Mouse (Mus musculus): Measurements from ENCODE around the gene Bcl2a1b.

Gene Bcl2a1b

DNA sequence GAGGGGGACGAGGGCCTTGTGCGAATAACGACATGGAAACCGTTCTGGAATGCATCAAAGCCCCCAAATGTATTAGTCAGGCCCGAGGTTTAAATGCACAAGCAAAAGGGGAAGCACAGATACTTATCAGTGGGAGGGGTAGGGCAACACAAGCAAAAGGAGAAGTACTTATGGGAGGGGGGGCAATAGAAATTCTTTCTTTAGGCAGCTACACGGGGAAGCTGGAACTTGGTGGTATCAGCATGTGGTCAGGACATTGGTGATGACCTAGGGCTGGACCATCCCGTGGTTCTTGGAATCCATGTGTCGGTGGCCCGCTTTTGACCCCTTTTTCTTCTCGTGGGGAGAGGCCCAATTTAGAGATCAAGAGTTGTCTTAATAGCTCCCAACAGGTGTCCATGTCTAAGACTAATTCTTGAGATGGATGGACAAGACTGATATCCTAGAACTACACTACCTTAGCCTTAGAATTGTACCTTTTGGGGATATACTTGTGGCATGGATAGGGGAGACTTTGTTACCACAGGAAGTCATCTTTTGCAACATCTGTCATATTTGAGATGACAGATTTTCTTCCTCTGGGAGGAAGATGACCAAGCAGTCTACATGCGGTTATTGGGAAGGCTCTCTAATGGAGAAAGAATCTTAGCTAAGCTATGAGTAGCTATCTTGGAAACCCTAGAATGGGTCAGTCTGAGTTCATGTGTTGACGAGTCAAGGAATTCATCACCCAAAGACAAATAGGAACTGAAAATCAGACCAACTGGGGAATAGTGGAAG lies 57.7 kb downstream of the Bcl2a1b start:
- DNase-seq: no peak

Data from right cerebral cortex, postnatal 4 days (tissue).